Mouse (Mus musculus): ENCODE data around the gene Pars2. TPM values are rescaled to one million over a fixed set of nuclear protein-coding genes. Genes with fewer than 3 reads are reported as not detected.

Pars2 gene
- 7.7 and 9.1 TPM in 2 replicates for total RNA-seq (2017)

DNA sequence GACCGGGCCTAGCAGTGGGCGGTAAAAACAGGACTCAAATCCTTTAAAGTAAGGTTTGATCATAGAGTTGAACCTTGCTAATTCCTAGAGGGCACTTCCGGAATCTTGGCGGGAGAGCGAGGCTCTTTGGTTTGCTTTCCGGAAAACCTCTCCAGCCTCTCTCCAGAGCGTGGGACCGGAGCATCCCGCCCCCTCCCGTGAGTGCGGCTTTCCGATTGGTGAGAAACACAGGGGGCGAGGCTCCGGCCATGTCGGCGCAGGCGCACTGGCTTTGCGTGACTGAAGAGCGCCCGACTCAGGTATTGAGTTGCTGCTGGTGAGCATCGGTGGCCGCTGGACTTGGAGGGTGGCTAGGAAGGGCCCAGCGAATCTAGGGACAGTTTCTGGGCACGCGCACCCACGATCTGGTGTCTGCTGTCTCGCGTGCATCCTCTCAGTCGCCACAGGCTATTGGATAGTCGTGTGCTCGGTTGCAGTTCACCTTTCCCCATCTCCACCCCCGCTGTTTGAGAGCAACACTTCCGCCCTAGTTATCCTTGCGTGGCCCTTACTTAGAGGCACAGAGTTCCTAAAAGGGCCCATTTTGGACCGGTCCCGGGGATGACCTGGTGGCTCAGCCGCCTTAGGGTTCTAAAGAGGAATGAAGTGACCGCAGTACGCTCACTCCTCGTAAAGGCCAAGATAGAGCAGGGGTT is at the start of gene Pars2:
Gene Pars2 (plus strand): TSS at position 237 of the 695 bp plus-strand sequence.
- ATAC-seq (replicated peaks in 1 of 2; ENCODE audit: insufficient read depth in 1 of 2, low FRiP score in 2 of 2, low TSS enrichment in 1 of 2, low read depth in 1 of 2, poor library complexity in 2 of 2, severe bottlenecking in 2 of 2), result peak; percentile 96 to 98

- ATAC-seq (replicated peaks in 1 of 2; ENCODE audit: insufficient read depth in 1 of 2, low FRiP score in 2 of 2, low TSS enrichment in 1 of 2, low read depth in 1 of 2, poor library complexity in 2 of 2, severe bottlenecking in 2 of 2), result 0 out of 4 replicates have a peak, but pooled peaks of 1 of the 2 experiments have one; percentile 29
Measured at GRCm38 (mm10) chr4:106606639-106607554, 44.0 kb upstream of the Pars2 start.

DNA sequence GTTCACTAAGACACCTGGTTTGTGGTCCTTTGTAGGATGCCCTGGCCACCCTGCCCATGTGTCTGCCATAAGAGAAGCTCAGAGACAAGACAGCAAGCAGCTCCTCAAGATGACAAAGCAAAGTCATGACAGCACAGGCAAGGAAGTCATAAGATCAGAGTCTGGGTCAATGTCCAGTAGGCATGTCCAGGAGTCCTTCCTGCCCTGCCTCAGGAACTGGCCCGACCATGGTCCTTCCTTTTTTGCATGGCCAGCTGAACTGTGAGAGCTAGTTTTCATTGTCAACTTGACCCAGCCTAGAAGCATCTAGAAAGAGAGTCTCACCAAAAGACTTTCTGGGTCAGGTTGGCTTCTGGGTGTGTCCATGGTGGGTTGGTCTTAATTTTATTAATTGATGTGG is 43.0 kb upstream of the Pars2 start:
- no peak for ATAC-seq (replicated peaks in 1 of 2; ENCODE audit: insufficient read depth in 1 of 2, low FRiP score in 2 of 2, low TSS enrichment in 1 of 2, low read depth in 1 of 2, poor library complexity in 2 of 2, severe bottlenecking in 2 of 2)

- no peak for ATAC-seq (replicated peaks in 1 of 2; ENCODE audit: insufficient read depth in 1 of 2, low FRiP score in 2 of 2, low TSS enrichment in 1 of 2, low read depth in 1 of 2, poor library complexity in 2 of 2, severe bottlenecking in 2 of 2)
Measured at GRCm38 (mm10) chr4:106613105-106613504, 37.8 kb upstream of the Pars2 start.

DNA sequence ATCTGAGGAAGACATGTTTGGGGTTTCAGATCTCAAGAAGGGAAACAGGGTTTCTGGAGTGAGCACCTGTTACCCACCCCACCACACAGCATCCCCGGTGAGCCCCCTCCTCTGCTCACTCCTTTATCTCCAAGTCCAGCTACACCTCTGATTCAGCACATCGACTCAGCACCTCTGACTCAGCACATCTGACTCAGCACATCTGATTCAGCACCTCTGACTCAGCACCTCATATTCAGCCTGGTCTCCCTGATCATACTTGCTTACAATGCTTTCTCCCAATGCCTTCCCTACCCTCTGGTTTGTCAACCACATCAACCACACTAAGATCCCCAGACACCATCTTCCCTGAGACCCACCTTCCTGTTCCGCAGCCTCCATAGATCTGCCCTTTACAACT is 37.3 kb upstream of the Pars2 start:
- ATAC-seq (replicated peaks in 1 of 2; ENCODE audit: insufficient read depth in 1 of 2, low FRiP score in 2 of 2, low TSS enrichment in 1 of 2, low read depth in 1 of 2, poor library complexity in 2 of 2, severe bottlenecking in 2 of 2), result no peak

DNA sequence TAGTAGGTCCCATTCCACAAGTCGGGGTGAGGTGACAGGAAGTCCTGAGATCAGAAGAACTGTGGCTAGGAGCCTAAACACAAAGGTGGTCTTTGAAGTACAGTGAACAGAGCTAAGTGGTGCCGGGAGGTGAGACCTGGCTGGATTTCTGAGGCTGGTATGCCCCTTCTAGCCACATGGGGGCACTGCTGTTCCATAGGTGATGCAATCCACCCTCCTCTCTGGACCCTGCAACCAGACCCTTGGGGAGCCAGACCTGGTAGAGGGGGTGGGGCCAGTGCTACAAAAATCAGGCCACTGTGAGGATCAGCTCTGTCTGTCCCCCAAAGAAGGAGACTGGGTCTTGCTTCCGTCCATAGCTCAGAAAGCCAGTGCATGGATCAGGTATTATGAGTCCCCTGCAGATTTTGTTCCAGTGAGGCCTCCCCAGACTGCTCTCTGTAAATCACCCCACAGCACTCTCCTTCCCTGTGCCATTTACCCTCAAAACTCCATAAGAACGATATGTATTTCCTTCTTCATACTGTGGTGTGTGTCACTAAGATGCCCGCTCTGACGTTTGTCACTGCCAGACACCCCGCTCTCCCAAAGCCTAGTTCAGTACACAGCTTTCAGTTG is 36.6 kb upstream of the Pars2 start:
- peak; percentile 74 to 83 for ATAC-seq (replicated peaks in 1 of 2; ENCODE audit: insufficient read depth in 1 of 2, low FRiP score in 2 of 2, low TSS enrichment in 1 of 2, low read depth in 1 of 2, poor library complexity in 2 of 2, severe bottlenecking in 2 of 2)

DNA sequence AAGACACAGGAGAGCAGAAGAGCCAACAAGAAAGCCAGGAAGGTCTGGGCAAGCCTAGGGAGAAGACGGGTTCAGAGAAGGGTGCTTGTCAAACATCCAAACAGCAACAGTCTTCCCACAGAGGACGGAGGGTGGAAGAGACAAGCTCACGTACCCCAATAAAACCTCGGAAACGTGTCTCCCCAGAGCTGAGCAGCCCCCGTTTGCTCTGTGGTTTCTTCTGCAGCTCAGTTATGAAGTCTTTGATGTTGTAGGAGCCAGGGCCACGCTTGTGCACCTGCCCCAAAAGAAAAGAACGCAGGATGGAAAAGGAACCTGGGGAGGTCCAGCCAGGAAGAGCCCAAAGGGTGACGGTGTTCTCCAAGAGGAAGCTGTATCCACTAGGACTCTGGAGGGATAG is 36.0 kb upstream of the Pars2 start:
- no peak for ATAC-seq (replicated peaks in 1 of 2; ENCODE audit: insufficient read depth in 1 of 2, low FRiP score in 2 of 2, low TSS enrichment in 1 of 2, low read depth in 1 of 2, poor library complexity in 2 of 2, severe bottlenecking in 2 of 2)

DNA sequence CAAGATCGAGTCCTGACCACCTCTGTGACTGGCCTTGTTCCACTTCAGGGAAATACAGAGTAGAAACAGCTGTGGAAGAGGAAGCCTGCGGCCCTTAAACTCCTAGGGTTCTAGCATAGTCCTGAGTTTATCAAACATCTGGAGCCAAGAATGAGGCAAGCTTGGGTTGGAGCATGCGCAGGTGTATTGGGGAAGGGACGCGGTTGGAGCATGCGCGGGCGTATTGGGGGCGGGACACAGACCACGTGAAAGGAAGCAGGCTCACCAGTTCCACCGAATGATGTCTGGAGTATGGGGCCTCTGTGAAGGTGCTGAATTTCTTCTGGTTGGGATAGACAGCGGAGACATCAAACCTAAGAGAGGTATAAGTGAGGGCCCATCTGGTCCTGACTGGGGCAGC is 35.2 kb upstream of the Pars2 start:
- ATAC-seq (replicated peaks in 1 of 2; ENCODE audit: insufficient read depth in 1 of 2, low FRiP score in 2 of 2, low TSS enrichment in 1 of 2, low read depth in 1 of 2, poor library complexity in 2 of 2, severe bottlenecking in 2 of 2), result no peak

GRCm38 (mm10) chr4:106617056-106617455 is 33.8 kb upstream of the Pars2 start, which contains the start of gene Lexm:
TSS of gene Lexm (minus strand) at chr4:106617241.
- peak; percentile 24 to 43; a peak in 1 of 4 replicates for ATAC-seq (replicated peaks in 1 of 2; ENCODE audit: insufficient read depth in 1 of 2, low FRiP score in 2 of 2, low TSS enrichment in 1 of 2, low read depth in 1 of 2, poor library complexity in 2 of 2, severe bottlenecking in 2 of 2)

GRCm38 (mm10) chr4:106618898-106619297 is 32.0 kb upstream of the Pars2 start:
- ATAC-seq (replicated peaks in 1 of 2; ENCODE audit: insufficient read depth in 1 of 2, low FRiP score in 2 of 2, low TSS enrichment in 1 of 2, low read depth in 1 of 2, poor library complexity in 2 of 2, severe bottlenecking in 2 of 2), result no peak

GRCm38 (mm10) chr4:106621428-106621827 is 29.4 kb upstream of the Pars2 start:
- no peak for ATAC-seq (replicated peaks in 1 of 2; ENCODE audit: insufficient read depth in 1 of 2, low FRiP score in 2 of 2, low TSS enrichment in 1 of 2, low read depth in 1 of 2, poor library complexity in 2 of 2, severe bottlenecking in 2 of 2)

DNA sequence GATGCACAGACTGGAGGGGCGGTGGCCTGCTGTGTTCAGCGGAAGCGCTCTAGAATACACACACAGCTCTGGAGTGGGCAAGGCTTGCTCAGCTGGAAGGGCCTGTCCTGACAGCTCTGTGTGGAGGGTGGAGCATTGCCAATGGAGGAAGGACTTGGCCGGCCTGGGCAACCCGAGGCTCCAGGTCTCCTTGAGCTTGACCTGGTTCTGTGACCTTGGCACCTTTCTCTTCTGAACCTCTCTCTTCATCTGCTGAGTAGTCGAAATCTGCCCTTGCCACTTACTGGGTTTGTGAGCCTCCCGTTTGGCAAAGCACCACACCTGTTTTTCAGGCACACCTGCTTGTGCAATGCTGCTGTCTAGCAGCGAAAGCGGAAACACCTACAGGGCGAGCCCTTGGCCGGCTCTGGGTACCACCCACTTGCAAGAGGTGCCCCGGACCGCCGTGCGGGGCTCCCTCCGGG is 28.8 kb upstream of the Pars2 start, which contains the start of gene Ttc22:
Gene Ttc22 (plus strand): TSS at position 403 of the 464 bp plus-strand sequence.
- no peak for ATAC-seq (replicated peaks in 1 of 2; ENCODE audit: insufficient read depth in 1 of 2, low FRiP score in 2 of 2, low TSS enrichment in 1 of 2, low read depth in 1 of 2, poor library complexity in 2 of 2, severe bottlenecking in 2 of 2)

GRCm38 (mm10) chr4:106622712-106623111 is 28.2 kb upstream of the Pars2 start:
- ATAC-seq (replicated peaks in 1 of 2; ENCODE audit: insufficient read depth in 1 of 2, low FRiP score in 2 of 2, low TSS enrichment in 1 of 2, low read depth in 1 of 2, poor library complexity in 2 of 2, severe bottlenecking in 2 of 2), result no peak

GRCm38 (mm10) chr4:106624271-106624670 is 26.6 kb upstream of the Pars2 start:
- ATAC-seq (replicated peaks in 1 of 2; ENCODE audit: insufficient read depth in 1 of 2, low FRiP score in 2 of 2, low TSS enrichment in 1 of 2, low read depth in 1 of 2, poor library complexity in 2 of 2, severe bottlenecking in 2 of 2), result no peak

- no peak for ATAC-seq (replicated peaks in 1 of 2; ENCODE audit: insufficient read depth in 1 of 2, low FRiP score in 2 of 2, low TSS enrichment in 1 of 2, low read depth in 1 of 2, poor library complexity in 2 of 2, severe bottlenecking in 2 of 2)
Measured at GRCm38 (mm10) chr4:106627809-106628208, 23.1 kb upstream of the Pars2 start.

GRCm38 (mm10) chr4:106628650-106629360 is 22.1 kb upstream of the Pars2 start:
- no peak for ATAC-seq (replicated peaks in 1 of 2; ENCODE audit: insufficient read depth in 1 of 2, low FRiP score in 2 of 2, low TSS enrichment in 1 of 2, low read depth in 1 of 2, poor library complexity in 2 of 2, severe bottlenecking in 2 of 2)

GRCm38 (mm10) chr4:106629374-106629773 is 21.5 kb upstream of the Pars2 start:
- ATAC-seq (replicated peaks in 1 of 2; ENCODE audit: insufficient read depth in 1 of 2, low FRiP score in 2 of 2, low TSS enrichment in 1 of 2, low read depth in 1 of 2, poor library complexity in 2 of 2, severe bottlenecking in 2 of 2), result no peak

Data from hematopoietic stem cell, adult 5-6 weeks (primary cell).